Mouse (Mus musculus): ENCODE data around the gene Zbtb40. TPM values are rescaled to one million over a fixed set of nuclear protein-coding genes. Genes with fewer than 3 reads are reported as not detected.

Zbtb40 gene
- polyA plus RNA-seq, 1 experiment: 6.3 TPM

DNA sequence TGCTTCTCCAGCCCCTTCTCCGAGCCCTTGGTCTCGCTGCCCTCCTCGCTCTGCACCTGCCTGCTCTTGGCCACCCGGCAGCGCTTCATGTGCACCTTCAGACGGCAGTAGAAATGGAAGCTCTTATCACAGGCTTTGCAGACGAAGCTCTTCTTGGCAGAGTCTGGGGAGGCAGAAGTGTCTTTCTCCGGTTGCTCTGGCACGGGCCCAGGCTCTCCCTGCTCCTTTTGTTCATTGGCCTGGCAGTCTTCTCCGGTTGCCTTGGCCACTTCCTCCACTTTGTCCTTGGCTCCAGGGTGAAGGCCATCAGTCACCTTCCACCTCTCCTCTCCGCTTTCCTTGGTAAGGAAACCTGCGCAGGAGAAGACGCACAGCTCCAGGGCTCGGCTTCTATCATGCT, 53.2 kb downstream of the Zbtb40 start:
- H3K4me3 ChIP-seq (ENCODE audit: insufficient read depth, low read length): no peak overlapping the region
- no peaks in the 10 kb centered on the region for H3K4me1 ChIP-seq (ENCODE audit: control insufficient read depth, insufficient read depth, low read length)
- TF ChIP-seq CTCF (IDR thresholded peaks at IDR 0.05; ENCODE audit: low read depth, low read length) (no peak), POLR2A (IDR thresholded peaks at IDR 0.05; ENCODE audit: borderline replicate concordance, low read depth, low read length) (no peak)
- H3K27ac ChIP-seq (ENCODE audit: insufficient read depth, low read depth, low read length): no peak overlapping the region

DNA sequence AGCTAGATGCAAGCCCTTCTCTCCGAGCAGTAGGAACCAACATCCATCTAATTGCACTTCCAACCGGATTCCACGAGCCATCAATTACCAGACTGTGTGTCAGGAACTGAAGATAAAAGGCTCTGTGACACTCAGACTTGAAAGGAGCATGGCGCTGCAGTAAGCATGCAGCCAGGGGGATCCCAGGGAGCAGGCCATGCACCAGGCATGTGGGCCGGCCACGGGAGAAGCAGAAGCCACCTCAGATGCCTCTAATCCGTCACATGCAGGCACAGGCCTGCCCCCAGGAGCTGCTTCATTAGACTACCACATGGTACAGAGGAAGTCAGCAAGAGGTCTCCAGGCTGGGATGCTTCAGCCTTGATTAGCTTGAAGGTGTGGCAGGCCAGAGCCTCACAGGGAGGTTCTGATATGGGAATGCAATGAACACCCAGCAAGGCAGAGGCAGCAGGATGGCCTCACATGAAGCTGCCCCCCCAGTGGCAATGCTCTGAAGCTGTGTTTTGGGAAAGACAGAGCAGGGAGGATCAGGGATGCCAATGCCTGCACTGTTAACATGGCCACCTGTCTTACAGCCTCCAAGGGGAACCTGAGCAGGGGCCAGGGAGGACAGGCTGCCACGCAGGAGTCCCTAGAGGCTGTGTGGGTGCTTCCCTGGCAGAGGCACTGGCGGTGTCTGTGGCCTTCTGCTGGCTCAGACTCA, 66.5 kb downstream of the Zbtb40 start:
- Histone ChIP-seq H3K4me1 (ENCODE audit: control insufficient read depth, insufficient read depth, low read length) (no peaks in the 10 kb centered on the region), H3K27ac (ENCODE audit: insufficient read depth, low read depth, low read length) (no peak overlapping the region), H3K4me3 (ENCODE audit: insufficient read depth, low read length) (no peak overlapping the region)
- TF ChIP-seq CTCF (IDR thresholded peaks at IDR 0.05; ENCODE audit: low read depth, low read length) (no peak), POLR2A (IDR thresholded peaks at IDR 0.05; ENCODE audit: borderline replicate concordance, low read depth, low read length) (no peak)

DNA sequence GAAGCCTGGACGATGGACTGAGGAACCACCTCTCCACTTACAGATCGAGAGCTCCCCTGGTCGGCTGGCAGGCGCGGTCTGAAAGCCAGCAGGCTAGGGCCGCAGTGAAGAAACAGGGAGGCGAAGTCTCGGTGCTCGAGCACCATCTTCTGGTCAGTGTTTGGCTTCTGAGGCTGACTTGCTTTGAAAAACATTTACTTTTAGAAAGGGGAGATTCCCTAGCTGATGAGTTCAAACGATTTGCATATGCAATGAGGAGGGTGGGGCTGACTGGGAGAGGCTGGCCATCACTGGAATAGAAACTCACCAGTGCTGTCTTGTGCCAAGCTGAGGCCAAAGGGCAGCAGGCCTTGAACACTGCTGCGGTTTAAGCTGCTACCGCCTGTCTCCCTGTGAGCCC, 67.3 kb downstream of the Zbtb40 start:
- Histone ChIP-seq H3K4me3 (ENCODE audit: insufficient read depth, low read length) (no peak overlapping the region), H3K4me1 (ENCODE audit: control insufficient read depth, insufficient read depth, low read length) (no peaks in the 10 kb centered on the region), H3K27ac (ENCODE audit: insufficient read depth, low read depth, low read length) (no peak overlapping the region)
- TF ChIP-seq POLR2A (IDR thresholded peaks at IDR 0.05; ENCODE audit: borderline replicate concordance, low read depth, low read length): no peak
- no peak for TF ChIP-seq CTCF (IDR thresholded peaks at IDR 0.05; ENCODE audit: low read depth, low read length)

DNA sequence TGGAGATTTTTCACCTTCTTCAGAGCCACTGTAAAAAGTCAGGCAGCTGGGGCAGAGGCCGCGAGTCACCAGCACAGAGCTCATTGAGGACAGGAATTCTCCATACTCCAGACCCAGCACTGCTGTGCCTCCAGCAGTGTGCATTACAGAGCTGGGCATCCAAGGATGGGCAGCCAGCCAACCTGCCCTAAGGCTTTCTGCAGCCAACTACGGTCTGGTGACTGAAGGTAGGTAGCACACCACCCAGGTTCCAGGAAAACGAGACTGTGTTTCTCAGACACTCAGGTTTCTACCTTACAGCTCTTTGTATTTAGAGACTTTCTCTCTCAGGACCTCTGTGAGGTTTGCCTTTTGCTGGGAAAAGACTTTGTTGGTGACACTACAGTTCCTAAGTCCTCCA, 67.7 kb downstream of the Zbtb40 start:
- Histone ChIP-seq H3K4me1 (ENCODE audit: control insufficient read depth, insufficient read depth, low read length) (no peaks in the 10 kb centered on the region), H3K27ac (ENCODE audit: insufficient read depth, low read depth, low read length) (no peak overlapping the region), H3K4me3 (ENCODE audit: insufficient read depth, low read length) (no peak overlapping the region)
- TF ChIP-seq CTCF (IDR thresholded peaks at IDR 0.05; ENCODE audit: low read depth, low read length) (no peak), POLR2A (IDR thresholded peaks at IDR 0.05; ENCODE audit: borderline replicate concordance, low read depth, low read length) (no peak)

DNA sequence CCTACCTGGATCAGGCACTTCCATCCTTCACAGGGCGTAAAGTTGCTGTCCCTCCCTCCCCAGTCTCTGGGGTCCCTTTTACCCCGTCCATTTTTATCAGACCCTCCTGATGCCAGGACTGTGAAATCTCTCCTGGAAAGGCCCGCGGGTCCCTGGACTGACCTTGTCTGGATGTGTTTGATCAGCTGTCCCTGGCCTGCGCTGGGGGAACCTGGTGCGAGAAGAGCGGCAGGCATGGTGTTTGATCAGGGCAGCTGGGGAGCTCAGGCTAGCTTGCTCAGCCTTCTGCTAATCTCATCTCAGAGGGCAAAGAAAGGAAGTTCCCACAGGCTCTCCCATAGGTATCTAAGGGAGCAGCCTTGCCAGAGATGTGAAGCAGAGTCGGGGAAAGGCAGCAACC, 71.4 kb downstream of the Zbtb40 start:
- Histone ChIP-seq H3K4me1 (ENCODE audit: control insufficient read depth, insufficient read depth, low read length) (no peaks in the 10 kb centered on the region), H3K4me3 (ENCODE audit: insufficient read depth, low read length) (no peak overlapping the region), H3K27ac (ENCODE audit: insufficient read depth, low read depth, low read length) (no peak overlapping the region)
- no peak for TF ChIP-seq CTCF (IDR thresholded peaks at IDR 0.05; ENCODE audit: low read depth, low read length)
- no peak for TF ChIP-seq POLR2A (IDR thresholded peaks at IDR 0.05; ENCODE audit: borderline replicate concordance, low read depth, low read length)

DNA sequence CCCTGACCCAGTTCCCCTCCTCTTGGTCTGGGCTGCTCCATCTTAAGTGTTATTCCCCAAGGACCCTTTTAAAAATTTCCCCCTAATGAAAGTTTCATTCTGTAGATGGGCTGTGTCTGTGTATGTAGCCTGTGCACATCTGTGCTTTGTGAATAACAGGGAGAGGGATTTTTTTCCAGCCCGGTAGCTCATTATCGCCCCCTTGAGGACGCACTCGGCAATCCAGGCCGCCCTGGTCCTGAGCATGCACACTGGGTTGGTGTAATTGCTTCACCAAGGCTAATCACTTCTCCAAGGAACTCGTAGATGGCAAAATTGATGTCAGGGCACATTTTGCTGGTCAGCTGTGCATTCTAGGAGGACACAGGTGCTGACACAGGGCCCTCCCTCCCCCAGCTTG, 77.7 kb downstream of the Zbtb40 start:
- no peak overlapping the region for H3K4me3 ChIP-seq (ENCODE audit: insufficient read depth, low read length)
- TF ChIP-seq POLR2A (IDR thresholded peaks at IDR 0.05; ENCODE audit: borderline replicate concordance, low read depth, low read length) (no peak), CTCF (IDR thresholded peaks at IDR 0.05; ENCODE audit: low read depth, low read length) (peak; percentile 86)
- no peak overlapping the region for H3K27ac ChIP-seq (ENCODE audit: insufficient read depth, low read depth, low read length)
- H3K4me1 ChIP-seq (ENCODE audit: control insufficient read depth, insufficient read depth, low read length): no peaks in the 10 kb centered on the region

DNA sequence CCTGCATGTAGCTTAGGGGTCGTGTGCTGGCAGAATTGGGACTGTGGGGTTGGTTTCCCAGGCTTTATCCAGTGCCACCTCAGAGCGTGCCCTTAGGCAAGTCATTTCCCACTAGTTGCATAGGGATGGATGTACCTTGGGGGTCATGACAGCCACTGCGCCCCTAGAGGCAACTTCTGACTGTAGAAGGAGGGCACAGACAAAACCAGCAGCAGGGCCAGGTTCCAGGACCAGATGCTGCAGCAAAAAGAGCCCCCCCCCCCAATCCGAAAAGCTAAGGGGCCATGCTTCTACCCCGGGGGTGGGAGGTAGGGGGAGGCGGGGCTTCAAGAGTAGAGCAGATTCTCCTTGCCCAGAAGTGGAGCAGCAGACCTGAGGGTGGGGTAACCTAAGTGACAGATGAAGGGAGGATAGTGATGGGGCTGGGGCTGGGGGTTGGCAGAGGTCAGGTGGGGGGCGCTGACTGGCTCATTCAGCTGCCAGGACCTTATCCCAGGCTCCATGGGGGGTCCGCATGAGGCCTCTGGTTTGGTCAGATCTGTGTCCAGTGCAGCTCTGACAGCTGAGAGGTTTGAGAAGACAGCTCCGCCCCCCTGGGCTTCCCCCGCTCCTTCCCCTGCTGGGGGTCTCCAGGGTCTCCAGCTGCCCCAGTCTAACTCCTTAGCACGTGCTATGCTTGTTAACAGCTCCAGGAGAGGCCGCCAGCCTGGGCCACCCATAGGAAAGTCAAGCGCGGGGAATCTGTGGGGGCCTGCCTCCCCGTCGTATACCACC, 78.9 kb downstream of the Zbtb40 start:
- H3K4me3 ChIP-seq (ENCODE audit: insufficient read depth, low read length): no peak overlapping the region
- H3K4me1 ChIP-seq (ENCODE audit: control insufficient read depth, insufficient read depth, low read length): no peaks in the 10 kb centered on the region
- TF ChIP-seq CTCF (IDR thresholded peaks at IDR 0.05; ENCODE audit: low read depth, low read length) (0 out of 2 replicates have a peak, but pooled peaks have one; percentile 10), POLR2A (IDR thresholded peaks at IDR 0.05; ENCODE audit: borderline replicate concordance, low read depth, low read length) (no peak)
- H3K27ac ChIP-seq (ENCODE audit: insufficient read depth, low read depth, low read length): no peak overlapping the region

DNA sequence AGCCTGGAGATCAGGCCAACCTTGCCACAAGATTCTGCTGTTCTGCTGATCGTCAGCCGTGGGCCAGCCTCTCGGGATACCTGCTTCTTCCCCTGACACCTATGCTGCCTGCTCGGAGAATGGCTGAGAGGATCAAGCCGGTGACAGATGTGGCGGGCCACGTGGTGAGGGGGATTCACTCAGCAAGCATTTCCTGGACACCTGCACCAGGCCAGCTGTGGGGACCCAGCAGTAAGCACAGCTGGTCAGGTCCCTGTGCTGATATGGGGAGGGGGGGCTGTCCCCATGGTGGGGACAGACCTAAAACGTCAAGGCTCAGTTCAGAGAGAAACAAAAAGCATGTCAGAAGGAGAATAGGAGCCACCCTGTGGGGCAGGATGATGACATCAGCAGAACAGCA, 79.5 kb downstream of the Zbtb40 start:
- Histone ChIP-seq H3K4me1 (ENCODE audit: control insufficient read depth, insufficient read depth, low read length) (no peaks in the 10 kb centered on the region), H3K27ac (ENCODE audit: insufficient read depth, low read depth, low read length) (no peak overlapping the region), H3K4me3 (ENCODE audit: insufficient read depth, low read length) (no peak overlapping the region)
- TF ChIP-seq POLR2A (IDR thresholded peaks at IDR 0.05; ENCODE audit: borderline replicate concordance, low read depth, low read length): no peak

DNA sequence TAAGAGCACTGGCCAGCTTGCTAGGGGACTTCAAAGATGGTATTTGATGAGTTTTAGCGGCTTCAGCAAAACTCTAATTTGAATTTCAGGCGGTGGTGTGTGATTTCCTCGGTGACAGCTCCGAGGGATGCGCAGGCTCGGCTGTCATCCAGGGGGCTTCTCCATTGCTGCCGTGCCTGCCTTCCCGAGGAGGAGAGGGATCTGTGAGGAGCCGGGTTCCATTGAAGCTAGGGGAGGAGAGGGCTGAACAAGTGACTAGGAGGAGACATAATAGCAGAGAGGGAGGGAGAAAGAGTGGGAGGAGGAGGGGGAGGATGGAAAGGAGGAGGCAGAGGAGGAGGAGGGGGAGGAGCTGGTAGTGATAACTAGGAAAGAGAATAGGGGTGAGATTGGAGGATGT, 81.1 kb downstream of the Zbtb40 start:
- Histone ChIP-seq H3K4me3 (ENCODE audit: insufficient read depth, low read length) (no peak overlapping the region), H3K4me1 (ENCODE audit: control insufficient read depth, insufficient read depth, low read length) (no peaks in the 10 kb centered on the region), H3K27ac (ENCODE audit: insufficient read depth, low read depth, low read length) (no peak overlapping the region)
- TF ChIP-seq CTCF (IDR thresholded peaks at IDR 0.05; ENCODE audit: low read depth, low read length) (no peak), POLR2A (IDR thresholded peaks at IDR 0.05; ENCODE audit: borderline replicate concordance, low read depth, low read length) (no peak)

Data from bone marrow macrophage, adult 2 months (primary cell).